Mouse (Mus musculus) lung, postnatal 0 days (tissue): ENCODE measurements around the gene Jak1.

Experiments
- CTCF ChIP-seq: IDR thresholded peaks from 2 replicates; pipeline ENCODE4 v1.5.1; 2016; ENCODE audit warnings: antibody characterized with exemption, mild to moderate bottlenecking
- EP300 ChIP-seq: IDR thresholded peaks from 2 replicates; pipeline ENCODE4 v1.6.1; 2016; ENCODE audit warnings: antibody characterized with exemption, mild to moderate bottlenecking, control low read depth

GRCm38 (mm10) chr4:101179836-101180235 is 85.2 kb downstream of the Jak1 start:
- TF ChIP-seq CTCF (no peak), EP300 (no peak)
